Comparison of ENCODE assay signal across 9 mouse cellular contexts in the genomic region with DNA sequence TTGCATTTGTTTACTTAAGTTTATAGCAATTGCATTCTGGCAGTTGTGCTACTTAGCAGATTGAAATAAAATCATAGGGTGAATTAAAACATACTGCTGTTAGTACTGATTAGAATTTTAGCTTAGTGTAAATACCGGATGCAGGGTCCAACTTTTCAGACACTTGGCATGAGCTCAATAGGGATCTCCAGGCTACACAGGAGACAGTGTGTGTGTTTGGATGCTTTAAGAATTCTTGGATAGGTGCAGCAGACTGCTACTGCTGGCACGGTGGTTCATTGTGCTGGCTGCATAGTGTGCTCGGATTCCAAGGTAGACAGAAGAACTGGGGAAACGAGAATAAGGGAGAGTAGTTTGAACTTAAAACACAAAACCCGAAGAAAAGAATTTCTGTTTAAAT.
DNase-seq lines count a peak whose midpoint lies in the region; ATAC-seq and TF ChIP-seq lines count a peak whose summit lies in the region.
"Had no signal": no experiment of that assay in that cellular context is flagged by ENCODE, and none has a peak within 500 bp of the region (broad histone marks: within the 10 kb centered on the region; RNA-seq: fewer than 3 reads in every experiment).

No protein-coding gene starts in this region.

- no peak overlapping the region for H3K4me3 ChIP-seq in heart, embryonic 16.5 days (ENCODE audit: low read length)
- H3K4me3 ChIP-seq in heart, embryonic 10.5 days: no peak overlapping the region
- H3K4me3 ChIP-seq in lung, embryonic 14.5 days (ENCODE audit: low read depth, low read length): no peak overlapping the region
- no peak overlapping the region for H3K4me3 ChIP-seq in forebrain, embryonic 15.5 days
- no peak overlapping the region for H3K4me3 ChIP-seq in stomach, embryonic 15.5 days (replicated peaks)
- H3K4me3 ChIP-seq: limb, embryonic 13.5 days had no signal

- H3K27me3 ChIP-seq in heart, embryonic 16.5 days (ENCODE audit: control insufficient read depth, insufficient read depth, low read length): no peaks in the 10 kb centered on the region
- H3K27me3 ChIP-seq in heart, embryonic 10.5 days (ENCODE audit: insufficient read depth, poor library complexity, severe bottlenecking): no peaks in the 10 kb centered on the region
- H3K27me3 ChIP-seq in lung, embryonic 14.5 days (ENCODE audit: insufficient read depth, low read length): no peaks in the 10 kb centered on the region
- no peaks in the 10 kb centered on the region for H3K27me3 ChIP-seq in forebrain, embryonic 15.5 days
- H3K27me3 ChIP-seq in stomach, embryonic 15.5 days (replicated peaks): no peaks in the 10 kb centered on the region
- H3K27me3 ChIP-seq: limb, embryonic 13.5 days had no signal

- no peaks in the 10 kb centered on the region for H3K36me3 ChIP-seq in heart, embryonic 16.5 days (ENCODE audit: control insufficient read depth, insufficient read depth)
- no peaks in the 10 kb centered on the region for H3K36me3 ChIP-seq in heart, embryonic 10.5 days
- no peaks in the 10 kb centered on the region for H3K36me3 ChIP-seq in lung, embryonic 14.5 days (ENCODE audit: insufficient read depth)
- no peaks in the 10 kb centered on the region for H3K36me3 ChIP-seq in forebrain, embryonic 15.5 days
- H3K36me3 ChIP-seq in stomach, embryonic 15.5 days: no peaks in the 10 kb centered on the region
- H3K36me3 ChIP-seq: limb, embryonic 13.5 days had no signal

- no peak overlapping the region for H3K9ac ChIP-seq in heart, embryonic 16.5 days (ENCODE audit: low read length)
- H3K9ac ChIP-seq in lung, embryonic 14.5 days: no peak overlapping the region
- no peak overlapping the region for H3K9ac ChIP-seq in forebrain, embryonic 15.5 days (replicated peaks)
- H3K9ac ChIP-seq in stomach, embryonic 15.5 days: no peak overlapping the region
- H3K9ac ChIP-seq: limb, embryonic 13.5 days had no signal

- no peak for DNase-seq in heart, embryonic 10.5 days (ENCODE audit: low spot score)
- peak; percentile 82 for DNase-seq in lung, embryonic 14.5 days
- no peak for DNase-seq in lung, postnatal 25 days (ENCODE audit: low spot score)
- DNase-seq in left cerebral cortex, adult 11 months (ENCODE audit: low spot score): no peak
- DNase-seq: thymus, postnatal 25 days had no signal

- H3K9me3 ChIP-seq in heart, embryonic 16.5 days (replicated peaks; ENCODE audit: control insufficient read depth, low read length): no peaks in the 10 kb centered on the region
- no peaks in the 10 kb centered on the region for H3K9me3 ChIP-seq in heart, embryonic 10.5 days
- no peaks in the 10 kb centered on the region for H3K9me3 ChIP-seq in lung, embryonic 14.5 days (ENCODE audit: low read depth, low read length)
- H3K9me3 ChIP-seq in forebrain, embryonic 15.5 days: no peaks in the 10 kb centered on the region
- no peaks in the 10 kb centered on the region for H3K9me3 ChIP-seq in stomach, embryonic 15.5 days
- H3K9me3 ChIP-seq: limb, embryonic 13.5 days had no signal

- H3K27ac ChIP-seq in heart, embryonic 16.5 days (ENCODE audit: low read length): peak overlapping the region; percentile 77
- H3K27ac ChIP-seq in heart, embryonic 10.5 days: no peak overlapping the region
- H3K27ac ChIP-seq in lung, embryonic 14.5 days (ENCODE audit: low read depth): peak overlapping the region; percentile 80
- peak overlapping the region; percentile 49 for H3K27ac ChIP-seq in forebrain, embryonic 15.5 days (replicated peaks)
- peak overlapping the region; percentile 64 for H3K27ac ChIP-seq in stomach, embryonic 15.5 days
- H3K27ac ChIP-seq: limb, embryonic 13.5 days had no signal

- peaks cover 35% of the 10 kb centered on the region for H3K4me1 ChIP-seq in heart, embryonic 16.5 days (ENCODE audit: control insufficient read depth, insufficient read depth, low read length)
- peaks cover 6% of the 10 kb centered on the region for H3K4me1 ChIP-seq in heart, embryonic 10.5 days
- peaks cover 28% of the 10 kb centered on the region for H3K4me1 ChIP-seq in lung, embryonic 14.5 days (ENCODE audit: insufficient read depth)
- H3K4me1 ChIP-seq in forebrain, embryonic 15.5 days: peaks cover 60% of the 10 kb centered on the region
- peaks cover 23% of the 10 kb centered on the region for H3K4me1 ChIP-seq in stomach, embryonic 15.5 days

- H3K4me2 ChIP-seq in heart, embryonic 16.5 days (ENCODE audit: low read depth, low read length): no peak overlapping the region; the same call in 1 of the 2 replicates
- H3K4me2 ChIP-seq in lung, embryonic 14.5 days: no peak overlapping the region
- peak overlapping the region; percentile 9; the same call in 1 of the 2 replicates for H3K4me2 ChIP-seq in forebrain, embryonic 15.5 days (replicated peaks)
- H3K4me2 ChIP-seq in stomach, embryonic 15.5 days: no peak overlapping the region
- H3K4me2 ChIP-seq: limb, embryonic 13.5 days had no signal

- TF ChIP-seq CTCF in lung, embryonic 14.5 days (IDR thresholded peaks at IDR 0.05; ENCODE audit: low read depth): no peak

- 37% methylated on average over 5 of the region's 5 CpGs for WGBS in heart, embryonic 16.5 days
- 83% methylated on average over 5 of the region's 5 CpGs for WGBS in heart, embryonic 10.5 days
- WGBS in lung, embryonic 14.5 days: 34% methylated on average over 5 of the region's 5 CpGs
- WGBS in forebrain, embryonic 15.5 days: 19% methylated on average over 5 of the region's 5 CpGs
- 45% methylated on average over 5 of the region's 5 CpGs for WGBS in stomach, embryonic 15.5 days

- no peak for ATAC-seq in heart, embryonic 16.5 days (replicated peaks; ENCODE audit: extremely low read depth, insufficient read depth, low FRiP score)
- ATAC-seq in lung, embryonic 14.5 days (ENCODE audit: insufficient read depth): peak; percentile 60
- peak; percentile 75 for ATAC-seq in forebrain, embryonic 15.5 days (replicated peaks)
- no peak for ATAC-seq in stomach, embryonic 15.5 days (ENCODE audit: insufficient read depth, low FRiP score, low read depth)

Comparison
In these comparisons a context has a peak if more than half of its experiments do, and no peak if none do; other contexts are left out.
1. ATAC-seq: peak in lung, embryonic 14.5 days (single experiment) and forebrain, embryonic 15.5 days (single experiment); none in heart, embryonic 16.5 days (single experiment) and stomach, embryonic 15.5 days (single experiment).